Mouse (Mus musculus) testis, adult 2 months (tissue): ENCODE results near the gene Shprh. TPM values are rescaled to one million over a fixed set of nuclear protein-coding genes. Genes with fewer than 3 reads are reported as not detected.

Experiments used
- H3K27ac ChIP-seq: fragments of 200-500 bp; 2 replicates; pipeline ENCODE4 v1.5.1; 2012; ENCODE audit warnings: low read depth, low read length; ENCODE audit not compliant: control insufficient read depth, insufficient read depth
- H3K27me3 ChIP-seq: fragments of 200-500 bp; 2 replicates; pipeline ENCODE4 v1.6.1; 2012; ENCODE audit warnings: mild to moderate bottlenecking, low read length, moderate library complexity; ENCODE audit not compliant: control insufficient read depth, insufficient read depth
- H3K36me3 ChIP-seq: fragments of 200-500 bp; 2 replicates; pipeline ENCODE4 v1.6.1; 2012; ENCODE audit warnings: mild to moderate bottlenecking, low read length; ENCODE audit not compliant: control insufficient read depth, insufficient read depth
- H3K4me1 ChIP-seq: fragments of 200-500 bp; 2 replicates; pipeline ENCODE4 v1.6.1; 2012; ENCODE audit warnings: low read length; ENCODE audit not compliant: control insufficient read depth, insufficient read depth
- H3K4me3 ChIP-seq: fragments of 200-500 bp; 2 replicates; pipeline ENCODE4 v1.5.1; 2012; ENCODE audit warnings: low read depth, mild to moderate bottlenecking, low read length, moderate library complexity, mixed read lengths; ENCODE audit not compliant: control insufficient read depth
- CTCF ChIP-seq: fragments of 200-500 bp; IDR thresholded peaks from 2 replicates; pipeline ENCODE4 v1.5.1; 2012; ENCODE audit warnings: low read depth, mild to moderate bottlenecking, inconsistent platforms, low read length, moderate library complexity; ENCODE audit not compliant: control insufficient read depth, insufficient read depth, insufficient replicate concordance
- POLR2A ChIP-seq: fragments of 200-500 bp; IDR thresholded peaks from 2 replicates; pipeline ENCODE4 v1.6.1; 2012; ENCODE audit warnings: low read depth, mild to moderate bottlenecking, inconsistent platforms, low read length, moderate library complexity; ENCODE audit not compliant: control insufficient read depth
- polyA plus RNA-seq: library from polyadenylated mRNA; depleted of rRNA; stranded (reverse); fragments of >200 nt; gene quantifications from 2 replicates; pipeline ENCODE4 v1.2.3, GENCODE M21; 2012

Gene Shprh
- polyA plus RNA-seq, 1 experiment = 2.1 TPM

DNA sequence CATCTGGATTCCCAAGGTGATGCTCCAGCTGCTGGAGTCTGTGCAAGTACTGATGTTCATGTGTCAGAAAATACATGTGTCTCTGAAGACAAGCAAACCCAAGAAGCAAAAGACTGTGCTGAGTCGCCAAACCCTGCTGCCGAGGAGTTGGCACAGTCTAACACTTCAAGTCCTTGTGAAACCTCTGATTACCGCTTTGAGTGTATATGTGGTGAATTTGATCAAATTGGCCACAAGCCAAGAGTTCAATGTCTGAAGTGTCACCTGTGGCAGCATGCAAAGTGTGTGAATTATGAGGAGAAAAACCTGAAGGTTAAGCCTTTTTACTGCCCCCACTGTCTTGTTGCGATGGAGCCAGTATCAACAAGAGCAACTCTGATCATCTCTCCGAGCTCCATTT, 15.3 kb downstream of the Shprh start:
- TF ChIP-seq CTCF (no peak), POLR2A (no peak)
- H3K4me3 ChIP-seq = no peak overlapping the region
- no peaks in the 10 kb centered on the region for H3K27me3 ChIP-seq
- H3K4me1 ChIP-seq = no peaks in the 10 kb centered on the region
- H3K36me3 ChIP-seq = peaks cover 4% of the 10 kb centered on the region
- H3K27ac ChIP-seq = no peak overlapping the region

DNA sequence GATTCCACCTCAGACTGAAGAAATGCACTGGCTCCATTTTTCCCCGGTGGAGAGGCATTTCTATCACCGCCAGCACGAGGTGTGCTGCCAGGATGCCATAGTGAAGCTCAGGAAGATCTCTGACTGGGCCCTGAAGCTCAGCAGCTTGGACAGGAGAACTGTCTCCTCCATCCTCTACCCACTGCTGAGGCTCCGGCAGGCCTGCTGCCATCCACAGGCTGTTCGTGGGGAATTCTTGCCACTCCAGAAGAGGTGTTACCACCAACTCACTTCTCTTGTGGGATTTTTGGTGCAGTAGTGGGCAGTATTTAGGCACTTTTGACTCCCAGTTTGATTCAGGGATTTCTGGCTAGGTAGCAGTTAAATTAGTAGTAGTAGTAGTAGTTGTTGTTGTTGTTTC, 21.0 kb downstream of the Shprh start:
- H3K4me3 ChIP-seq = no peak overlapping the region
- TF ChIP-seq POLR2A (no peak), CTCF (no peak)
- no peaks in the 10 kb centered on the region for H3K27me3 ChIP-seq
- no peak overlapping the region for H3K27ac ChIP-seq
- peaks cover 1% of the 10 kb centered on the region; the same call in 1 of the 2 replicates for H3K36me3 ChIP-seq
- H3K4me1 ChIP-seq = no peaks in the 10 kb centered on the region

DNA sequence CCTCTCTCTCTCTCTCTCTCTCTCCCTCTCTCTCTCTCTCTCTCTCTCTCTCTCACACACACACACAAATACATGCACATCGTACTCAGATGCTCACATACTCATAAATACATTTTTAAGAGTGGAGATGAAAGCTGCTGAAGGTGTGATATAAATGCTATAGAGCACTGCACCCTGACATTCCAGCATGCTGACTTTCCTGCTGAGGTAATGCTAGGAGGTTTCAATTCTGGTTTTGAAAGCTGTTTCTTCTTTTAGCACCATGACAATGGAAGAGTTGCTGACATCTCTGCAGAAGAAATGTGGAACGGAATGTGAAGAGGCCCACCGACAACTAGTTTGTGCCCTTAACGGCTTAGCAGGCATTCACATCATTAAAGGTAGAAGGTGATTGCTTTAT, 22.4 kb downstream of the Shprh start:
- H3K27me3 ChIP-seq = no peaks in the 10 kb centered on the region
- no peak overlapping the region for H3K27ac ChIP-seq
- H3K36me3 ChIP-seq = peaks cover 1% of the 10 kb centered on the region; the same call in 1 of the 2 replicates
- TF ChIP-seq CTCF (no peak), POLR2A (no peak)
- H3K4me3 ChIP-seq = no peak overlapping the region
- no peaks in the 10 kb centered on the region for H3K4me1 ChIP-seq

DNA sequence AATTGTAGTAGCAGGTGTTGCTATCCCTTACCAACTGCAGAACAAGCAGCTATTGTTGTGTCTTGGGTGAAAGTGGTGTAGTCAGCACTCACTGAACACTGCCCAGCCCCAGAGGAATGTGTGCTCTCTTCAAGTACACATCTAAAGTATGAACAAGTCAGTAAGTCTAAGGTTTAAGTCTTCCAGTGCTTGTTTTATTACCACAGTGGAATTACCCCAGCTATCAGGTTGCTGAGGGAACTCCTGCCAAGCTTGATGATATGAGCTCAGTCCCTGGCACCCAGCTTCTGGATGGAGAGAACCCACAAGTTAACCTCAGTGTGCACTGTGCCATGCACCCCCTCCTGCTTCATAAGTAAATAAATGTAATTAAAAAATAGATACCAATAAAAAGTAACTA, 23.3 kb downstream of the Shprh start:
- Histone ChIP-seq H3K4me1 (no peaks in the 10 kb centered on the region), H3K36me3 (peaks cover 1% of the 10 kb centered on the region; the same call in 1 of the 2 replicates)
- TF ChIP-seq POLR2A = no peak
- TF ChIP-seq CTCF = no peak

DNA sequence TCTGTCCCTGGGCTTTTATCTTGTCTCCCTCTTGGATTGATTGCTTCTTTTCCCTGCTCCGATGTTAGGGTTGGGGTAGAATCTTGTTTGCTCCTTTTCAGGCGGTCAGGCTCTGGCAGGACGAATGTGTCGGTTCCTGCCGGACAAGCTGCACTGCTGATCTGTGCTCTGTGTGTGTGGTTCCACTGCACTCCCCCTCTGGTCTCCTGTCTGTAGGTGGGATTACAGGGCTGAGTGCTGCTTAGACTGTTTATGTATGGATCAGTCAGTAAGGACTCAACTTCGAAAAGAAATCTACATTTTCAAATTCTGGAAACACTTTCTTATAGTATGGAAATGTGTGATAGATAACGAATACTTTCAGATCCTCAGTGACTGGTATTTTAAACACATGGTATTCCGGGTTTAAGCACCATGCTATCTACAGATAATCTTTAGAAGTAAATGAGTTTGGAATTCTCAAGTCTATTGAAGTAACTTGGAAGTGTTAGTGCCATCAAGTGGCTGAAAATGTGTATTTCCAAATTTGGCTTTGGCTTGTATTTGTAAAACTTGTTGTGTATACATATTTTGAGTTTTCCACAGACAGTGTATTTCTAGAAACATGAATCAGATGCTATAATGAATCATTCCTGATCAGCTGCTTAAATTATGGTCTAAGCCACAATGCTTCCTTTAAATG, 26.7 kb downstream of the Shprh start:
- H3K27me3 ChIP-seq = no peaks in the 10 kb centered on the region
- no peaks in the 10 kb centered on the region for H3K4me1 ChIP-seq
- H3K27ac ChIP-seq = no peak overlapping the region
- no peaks in the 10 kb centered on the region for H3K36me3 ChIP-seq
- no peak overlapping the region for H3K4me3 ChIP-seq
- TF ChIP-seq CTCF (no peak), POLR2A (no peak)

More for the DNA sequence above, 23.3 kb downstream of the Shprh start:
- H3K27me3 ChIP-seq = no peaks in the 10 kb centered on the region
- no peak overlapping the region for H3K27ac ChIP-seq
- H3K4me3 ChIP-seq = no peak overlapping the region

DNA sequence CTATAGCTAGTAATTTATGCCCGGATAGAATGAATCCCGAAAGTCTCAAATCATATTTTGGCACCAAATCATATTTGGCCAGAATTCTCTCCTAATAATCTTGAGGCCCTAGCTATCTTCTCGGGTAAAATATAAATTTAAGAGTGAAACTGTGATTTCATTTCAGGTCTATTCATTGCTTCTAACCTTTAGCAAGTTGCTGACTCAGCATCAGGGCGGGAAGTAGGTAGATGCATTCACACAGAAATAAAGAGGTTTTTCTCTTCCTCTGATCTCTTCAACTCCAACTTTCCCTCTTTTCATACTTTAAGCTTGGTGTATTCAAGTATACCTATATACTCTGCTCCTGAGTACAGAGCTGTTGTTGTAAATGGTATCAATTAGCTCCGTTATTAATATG, 30.9 kb downstream of the Shprh start:
- H3K27me3 ChIP-seq = no peaks in the 10 kb centered on the region
- H3K36me3 ChIP-seq = peaks cover 2% of the 10 kb centered on the region; the same call in 1 of the 2 replicates
- TF ChIP-seq CTCF (no peak), POLR2A (no peak)
- no peaks in the 10 kb centered on the region for H3K4me1 ChIP-seq
- no peak overlapping the region for H3K4me3 ChIP-seq
- no peak overlapping the region for H3K27ac ChIP-seq

DNA sequence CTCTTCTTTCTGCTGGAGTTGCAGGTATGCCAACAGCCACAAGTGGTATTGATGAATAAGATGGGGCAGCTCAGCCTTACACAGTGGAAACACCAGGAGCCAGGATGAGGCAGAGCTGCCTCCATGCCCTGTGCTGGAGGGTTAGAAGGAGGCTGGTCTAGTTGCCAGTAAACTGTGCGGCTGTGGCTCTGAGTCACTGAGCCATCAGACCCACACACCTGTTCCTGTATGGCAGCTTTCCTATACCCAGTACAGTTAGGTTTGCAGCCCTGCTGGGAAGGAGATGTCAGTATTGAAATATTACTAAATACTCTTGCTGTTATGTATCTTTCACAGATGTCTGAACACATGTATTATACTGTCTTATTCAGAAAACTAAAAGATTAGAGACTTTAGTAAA, 48.1 kb downstream of the Shprh start:
- no peaks in the 10 kb centered on the region for H3K36me3 ChIP-seq
- no peak overlapping the region for H3K27ac ChIP-seq
- no peaks in the 10 kb centered on the region for H3K4me1 ChIP-seq
- H3K4me3 ChIP-seq = no peak overlapping the region
- no peaks in the 10 kb centered on the region for H3K27me3 ChIP-seq
- TF ChIP-seq POLR2A = no peak
- no peak for TF ChIP-seq CTCF

DNA sequence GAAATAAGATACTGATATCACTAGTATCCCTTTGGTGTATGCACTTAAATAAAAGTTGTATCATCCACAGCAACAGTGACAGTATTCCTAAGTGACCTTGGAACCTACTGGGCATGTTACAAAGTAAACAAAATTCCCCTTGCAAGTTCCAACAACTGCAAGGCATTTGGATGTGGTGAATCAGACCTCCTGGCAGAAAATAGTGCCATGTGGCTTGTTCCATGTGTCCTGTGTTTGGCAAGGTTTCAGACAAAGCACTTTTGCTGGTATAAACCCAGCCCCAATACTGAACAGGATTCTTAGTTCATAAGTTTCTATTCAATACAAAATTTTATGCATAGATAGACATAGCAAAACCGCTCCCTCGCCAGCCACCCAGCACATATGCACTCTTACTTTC, 49.1 kb downstream of the Shprh start:
- Histone ChIP-seq H3K27me3 (no peaks in the 10 kb centered on the region), H3K27ac (no peak overlapping the region), H3K4me1 (no peaks in the 10 kb centered on the region), H3K4me3 (no peak overlapping the region), H3K36me3 (no peaks in the 10 kb centered on the region)
- no peak for TF ChIP-seq CTCF
- no peak for TF ChIP-seq POLR2A
